Mouse (Mus musculus): ENCODE data around the gene Nfam1.

DNA sequence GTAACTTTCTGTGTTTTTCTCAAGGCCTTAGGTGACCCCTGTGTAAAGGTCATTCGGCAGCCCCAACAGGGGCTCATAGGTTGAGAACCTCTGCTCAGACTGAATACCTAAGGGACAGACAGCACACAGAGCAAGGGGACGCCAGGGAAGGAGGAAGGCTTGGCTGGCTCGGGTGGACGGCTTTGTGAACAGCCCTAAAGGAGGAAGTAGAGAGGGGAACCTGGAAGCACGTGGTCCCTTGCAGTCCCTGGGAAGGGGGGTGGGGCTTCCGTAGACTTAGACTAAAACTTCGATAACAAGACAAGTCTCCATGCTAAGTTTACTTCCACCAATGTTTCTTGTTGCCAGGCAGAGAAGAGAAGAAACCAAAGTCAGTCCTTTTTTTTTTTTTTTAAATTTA lies 3.0 kb upstream of the Nfam1 start:
- TF ChIP-seq CTCF (IDR thresholded peaks at IDR 0.05) (no peak), EP300 (IDR thresholded peaks at IDR 0.05) (no peak)

Measured in lung, postnatal 0 days (tissue).